Mouse (Mus musculus): ENCODE results near the gene Cxcl17. TPM values are rescaled to one million over a fixed set of nuclear protein-coding genes. Genes with fewer than 3 reads are reported as not detected.

Gene Cxcl17
- polyA plus RNA-seq, 2 experiments, result not detected

DNA sequence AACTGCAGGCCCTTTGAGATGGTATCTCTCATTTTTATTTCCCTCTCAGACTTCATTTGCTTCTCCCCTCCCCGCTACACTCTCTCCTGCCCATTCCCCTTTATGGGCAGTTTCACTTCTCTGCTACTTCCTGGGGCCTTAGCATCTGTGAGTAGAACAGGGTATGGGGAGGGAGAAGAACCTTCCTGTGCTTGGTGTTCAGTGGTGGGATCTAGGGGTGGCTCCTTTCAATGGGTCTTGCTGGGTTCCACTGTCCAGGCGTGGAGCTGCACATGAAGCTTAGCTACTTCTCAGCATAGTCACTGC lies 22.8 kb upstream of the Cxcl17 start:
- no peak overlapping the region for H3K9ac ChIP-seq (ENCODE audit: low read depth, low read length, severe bottlenecking)
- DNase-seq (ENCODE audit: low spot score) (no peak), ATAC-seq (ENCODE audit: low FRiP score, low read depth) (no peak)
- WGBS, result 71% methylated on average over 2 of the region's 2 CpGs
- H3K4me3 ChIP-seq (replicated peaks; ENCODE audit: low read length), result no peak overlapping the region
- H3K27me3 ChIP-seq (ENCODE audit: control insufficient read depth, insufficient read depth, low read length), result no peaks in the 10 kb centered on the region
- H3K4me1 ChIP-seq (ENCODE audit: control insufficient read depth, insufficient read depth, low read length), result peaks cover 4% of the 10 kb centered on the region; the same call in 1 of the 2 replicates
- H3K36me3 ChIP-seq (ENCODE audit: control insufficient read depth, insufficient read depth, low read length), result no peaks in the 10 kb centered on the region
- H3K4me2 ChIP-seq (replicated peaks; ENCODE audit: low read depth, low read length, severe bottlenecking), result no peak overlapping the region
- TF ChIP-seq POLR2A (IDR thresholded peaks at IDR 0.05; ENCODE audit: borderline replicate concordance, extremely low read depth, insufficient read depth, insufficient read length), result no peak
- H3K9me3 ChIP-seq (ENCODE audit: control insufficient read depth, low read length), result no peaks in the 10 kb centered on the region
- no peak overlapping the region for H3K27ac ChIP-seq (replicated peaks; ENCODE audit: low read depth, low read length)

DNA sequence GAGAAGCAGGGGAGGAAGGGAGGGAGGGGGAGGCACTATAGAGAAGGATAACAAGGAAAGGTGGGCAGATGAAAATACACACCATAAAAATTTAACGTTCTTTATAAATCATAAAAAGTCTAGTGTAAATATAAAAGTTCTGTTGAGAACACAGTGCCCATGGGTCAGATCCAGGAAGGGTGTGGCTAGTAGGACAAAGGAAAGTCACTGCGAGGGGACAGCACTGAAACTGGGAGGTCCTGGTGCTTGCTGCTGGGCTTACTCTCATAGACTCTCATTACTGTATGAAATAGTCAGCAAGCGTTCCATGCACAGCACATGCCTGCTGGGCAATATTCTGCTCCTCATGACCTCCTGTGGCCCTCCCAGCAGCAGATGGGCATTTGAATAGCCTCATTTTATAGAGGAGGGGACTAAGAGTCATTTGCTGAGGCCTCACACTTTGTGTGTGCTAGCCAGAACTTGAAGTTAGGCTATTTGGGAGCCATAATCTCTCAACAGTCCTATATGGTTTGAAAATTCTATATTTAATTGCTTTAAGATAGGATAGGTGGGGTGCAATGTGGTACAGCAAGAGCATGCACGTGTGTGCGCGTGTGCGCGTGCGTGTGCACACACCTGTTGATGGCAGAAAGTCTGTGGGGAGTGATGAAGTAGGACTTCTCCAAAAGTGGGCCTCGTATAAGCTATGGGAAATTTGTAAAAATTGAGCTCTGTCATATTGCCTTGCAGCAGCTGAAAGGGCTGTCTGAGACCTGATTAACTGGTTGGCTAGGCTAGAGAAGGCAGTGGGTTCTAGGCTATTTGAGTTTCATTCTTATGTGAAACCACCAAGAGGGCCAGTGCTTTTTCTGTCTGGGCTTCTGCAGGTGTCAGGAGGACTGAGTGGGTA lies 22.2 kb upstream of the Cxcl17 start:
- Histone ChIP-seq H3K27me3 (ENCODE audit: control insufficient read depth, insufficient read depth, low read length) (no peaks in the 10 kb centered on the region), H3K4me3 (replicated peaks; ENCODE audit: low read length) (no peak overlapping the region), H3K9ac (ENCODE audit: low read depth, low read length, severe bottlenecking) (no peak overlapping the region), H3K27ac (replicated peaks; ENCODE audit: low read depth, low read length) (no peak overlapping the region), H3K4me2 (replicated peaks; ENCODE audit: low read depth, low read length, severe bottlenecking) (no peak overlapping the region), H3K4me1 (ENCODE audit: control insufficient read depth, insufficient read depth, low read length) (peaks cover 4% of the 10 kb centered on the region; the same call in 1 of the 2 replicates), H3K9me3 (ENCODE audit: control insufficient read depth, low read length) (no peaks in the 10 kb centered on the region), H3K36me3 (ENCODE audit: control insufficient read depth, insufficient read depth, low read length) (no peaks in the 10 kb centered on the region)
- ATAC-seq (ENCODE audit: low FRiP score, low read depth), result no peak
- no peak for TF ChIP-seq POLR2A (IDR thresholded peaks at IDR 0.05; ENCODE audit: borderline replicate concordance, extremely low read depth, insufficient read depth, insufficient read length)
- WGBS, result 81% methylated on average over 10 of the region's 10 CpGs
- DNase-seq (ENCODE audit: low spot score), result no peak

DNA sequence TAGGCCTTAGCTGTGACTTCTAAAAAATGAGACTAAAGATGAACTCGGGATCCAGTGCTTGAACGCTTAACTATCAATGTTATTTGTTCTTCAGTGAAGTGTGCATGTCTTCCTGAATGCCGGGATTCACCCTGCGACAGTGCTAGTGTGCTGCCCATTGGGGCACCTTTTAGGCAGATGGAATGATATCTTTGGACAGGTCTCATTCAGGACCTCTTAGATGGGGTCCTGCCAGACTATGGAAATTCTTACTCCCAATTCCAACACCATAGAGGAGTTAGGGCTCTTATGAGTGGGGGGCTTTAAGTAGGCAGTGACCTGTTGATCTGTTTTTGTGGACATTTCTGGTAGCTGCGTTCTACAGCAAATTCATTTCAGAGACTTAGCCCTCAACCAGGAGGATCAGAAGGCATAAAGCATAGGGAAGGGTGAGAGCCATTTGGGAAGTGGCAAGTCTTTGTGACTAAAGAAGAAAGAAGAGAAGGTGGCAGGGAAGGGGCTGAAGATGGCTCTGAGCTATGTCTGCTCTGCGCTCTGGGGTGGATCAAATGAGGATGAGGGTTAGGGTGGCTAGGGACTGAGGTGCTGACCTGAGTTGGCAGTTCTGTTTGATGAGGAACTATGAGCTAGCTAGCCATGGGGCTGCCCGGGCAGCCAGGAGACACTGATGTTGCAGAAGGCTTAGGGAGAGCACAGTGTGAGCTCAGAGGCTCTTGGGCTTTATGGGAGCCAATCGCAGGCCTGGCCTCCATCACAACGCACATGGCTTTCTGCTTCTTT lies 21.3 kb upstream of the Cxcl17 start:
- no peak overlapping the region for H3K27ac ChIP-seq (replicated peaks; ENCODE audit: low read depth, low read length)
- DNase-seq (ENCODE audit: low spot score) (no peak), ATAC-seq (ENCODE audit: low FRiP score, low read depth) (no peak)
- H3K9ac ChIP-seq (ENCODE audit: low read depth, low read length, severe bottlenecking), result no peak overlapping the region
- no peaks in the 10 kb centered on the region for H3K9me3 ChIP-seq (ENCODE audit: control insufficient read depth, low read length)
- H3K4me3 ChIP-seq (replicated peaks; ENCODE audit: low read length), result no peak overlapping the region
- no peaks in the 10 kb centered on the region for H3K36me3 ChIP-seq (ENCODE audit: control insufficient read depth, insufficient read depth, low read length)
- H3K27me3 ChIP-seq (ENCODE audit: control insufficient read depth, insufficient read depth, low read length), result no peaks in the 10 kb centered on the region
- no peak for TF ChIP-seq POLR2A (IDR thresholded peaks at IDR 0.05; ENCODE audit: borderline replicate concordance, extremely low read depth, insufficient read depth, insufficient read length)
- peaks cover 4% of the 10 kb centered on the region; the same call in 1 of the 2 replicates for H3K4me1 ChIP-seq (ENCODE audit: control insufficient read depth, insufficient read depth, low read length)
- no peak overlapping the region for H3K4me2 ChIP-seq (replicated peaks; ENCODE audit: low read depth, low read length, severe bottlenecking)
- WGBS, result 88% methylated on average over 9 of the region's 9 CpGs

GRCm38 (mm10) chr7:25433007-25433541 lies 20.4 kb upstream of the Cxcl17 start:
- Histone ChIP-seq H3K36me3 (ENCODE audit: control insufficient read depth, insufficient read depth, low read length) (no peaks in the 10 kb centered on the region), H3K9ac (ENCODE audit: low read depth, low read length, severe bottlenecking) (no peak overlapping the region), H3K9me3 (ENCODE audit: control insufficient read depth, low read length) (no peaks in the 10 kb centered on the region), H3K27ac (replicated peaks; ENCODE audit: low read depth, low read length) (no peak overlapping the region), H3K4me1 (ENCODE audit: control insufficient read depth, insufficient read depth, low read length) (peaks cover 4% of the 10 kb centered on the region; the same call in 1 of the 2 replicates), H3K27me3 (ENCODE audit: control insufficient read depth, insufficient read depth, low read length) (no peaks in the 10 kb centered on the region), H3K4me2 (replicated peaks; ENCODE audit: low read depth, low read length, severe bottlenecking) (no peak overlapping the region), H3K4me3 (replicated peaks; ENCODE audit: low read length) (no peak overlapping the region)
- 22% methylated on average over 5 of the region's 5 CpGs for WGBS
- no peak for TF ChIP-seq POLR2A (IDR thresholded peaks at IDR 0.05; ENCODE audit: borderline replicate concordance, extremely low read depth, insufficient read depth, insufficient read length)
- no peak for ATAC-seq (ENCODE audit: low FRiP score, low read depth)
- no peak for DNase-seq (ENCODE audit: low spot score)

DNA sequence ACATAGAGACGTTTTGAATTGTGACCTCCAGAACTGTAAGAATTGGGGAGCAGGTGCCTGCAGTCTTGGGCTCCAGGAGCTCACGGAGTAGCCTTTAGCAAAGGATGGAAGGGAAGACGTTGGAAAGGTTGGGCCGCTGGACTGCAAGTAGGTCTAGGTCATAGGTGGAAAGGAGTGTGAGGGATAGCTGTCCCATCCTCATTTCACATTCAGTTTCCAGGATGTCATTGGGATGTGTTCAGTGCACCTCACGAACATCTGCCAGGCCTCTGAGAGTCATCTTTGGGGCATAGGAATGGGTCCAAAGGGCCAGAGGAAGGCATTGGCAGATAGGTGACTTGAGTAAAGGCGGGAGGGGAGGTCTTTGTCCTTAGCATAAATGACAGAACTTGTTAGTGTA lies 19.7 kb upstream of the Cxcl17 start:
- 91% methylated on average over 6 of the region's 6 CpGs for WGBS
- no peak for TF ChIP-seq POLR2A (IDR thresholded peaks at IDR 0.05; ENCODE audit: borderline replicate concordance, extremely low read depth, insufficient read depth, insufficient read length)

More for the DNA sequence above, 19.7 kb upstream of the Cxcl17 start:
- DNase-seq (ENCODE audit: low spot score) (no peak), ATAC-seq (ENCODE audit: low FRiP score, low read depth) (no peak)
- no peaks in the 10 kb centered on the region for H3K27me3 ChIP-seq (ENCODE audit: control insufficient read depth, insufficient read depth, low read length)
- no peak overlapping the region for H3K4me3 ChIP-seq (replicated peaks; ENCODE audit: low read length)
- peaks cover 4% of the 10 kb centered on the region; the same call in 1 of the 2 replicates for H3K4me1 ChIP-seq (ENCODE audit: control insufficient read depth, insufficient read depth, low read length)
- no peaks in the 10 kb centered on the region for H3K9me3 ChIP-seq (ENCODE audit: control insufficient read depth, low read length)
- H3K4me2 ChIP-seq (replicated peaks; ENCODE audit: low read depth, low read length, severe bottlenecking), result no peak overlapping the region
- H3K9ac ChIP-seq (ENCODE audit: low read depth, low read length, severe bottlenecking), result no peak overlapping the region
- no peaks in the 10 kb centered on the region for H3K36me3 ChIP-seq (ENCODE audit: control insufficient read depth, insufficient read depth, low read length)
- no peak overlapping the region for H3K27ac ChIP-seq (replicated peaks; ENCODE audit: low read depth, low read length)

Measured in limb, embryonic 14.5 days (tissue).